Mouse (Mus musculus) spleen, postnatal 14 days (tissue): ENCODE measurements at regions not wholly inside any gene's neighbourhood (a gene's known extent, or its start where the extent isn't known, plus 50 kb on each side); places are given as distances from the start of the nearest gene placed in this dataset.

Experiments used
- DNase-seq, 2 experiments: peaks; one replicate each; pipeline ENCODE4 v3.0.0; 2021 to 2022; ENCODE audit warnings: low spot score in 2 of 2

DNA sequence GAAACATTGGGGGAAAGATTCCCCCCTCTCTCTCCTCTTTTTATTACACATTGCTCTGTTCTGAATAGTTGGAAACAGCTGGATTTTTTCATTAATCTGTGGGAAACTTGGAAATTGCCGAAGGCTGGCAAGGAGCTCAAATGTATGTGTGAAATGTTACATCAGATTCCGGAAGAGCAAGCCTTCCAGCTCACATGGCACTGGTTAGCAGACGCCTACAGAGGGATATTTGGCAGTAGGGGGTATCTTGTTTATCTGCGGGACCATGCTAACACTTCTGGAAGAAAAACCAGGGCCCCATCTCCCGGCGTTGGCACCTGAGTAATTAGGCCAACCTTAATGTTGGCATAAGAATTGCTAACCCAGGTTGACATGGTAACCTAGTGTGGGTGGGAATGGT lies 183.0 kb downstream of the Enc1 start:
- DNase-seq = no peak

DNA sequence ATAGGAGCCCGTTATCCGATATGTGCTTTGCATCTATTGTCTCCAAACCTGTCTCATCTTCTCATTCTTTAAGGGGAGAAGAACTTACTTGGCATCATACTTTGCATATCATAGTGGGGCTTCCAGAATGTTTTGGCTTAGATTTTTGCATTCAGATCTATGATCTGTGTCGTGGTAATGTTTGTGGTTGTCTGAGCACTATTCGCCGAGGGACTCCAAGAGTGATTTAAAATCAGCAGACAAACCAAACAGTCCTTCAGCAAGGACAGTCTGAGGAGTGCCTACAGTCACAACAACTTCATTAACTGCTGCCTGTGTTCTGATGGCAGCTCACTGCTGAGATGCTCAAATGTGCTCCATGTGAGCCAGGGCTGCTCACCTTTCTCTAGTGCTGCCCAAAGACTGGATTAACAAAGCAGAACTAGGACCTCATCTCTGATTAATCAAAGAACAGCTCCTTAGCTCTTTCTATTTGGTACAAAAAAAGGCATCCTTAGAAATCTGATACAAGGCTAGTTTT lies 182.5 kb downstream of the Enc1 start:
- DNase-seq = no peak

DNA sequence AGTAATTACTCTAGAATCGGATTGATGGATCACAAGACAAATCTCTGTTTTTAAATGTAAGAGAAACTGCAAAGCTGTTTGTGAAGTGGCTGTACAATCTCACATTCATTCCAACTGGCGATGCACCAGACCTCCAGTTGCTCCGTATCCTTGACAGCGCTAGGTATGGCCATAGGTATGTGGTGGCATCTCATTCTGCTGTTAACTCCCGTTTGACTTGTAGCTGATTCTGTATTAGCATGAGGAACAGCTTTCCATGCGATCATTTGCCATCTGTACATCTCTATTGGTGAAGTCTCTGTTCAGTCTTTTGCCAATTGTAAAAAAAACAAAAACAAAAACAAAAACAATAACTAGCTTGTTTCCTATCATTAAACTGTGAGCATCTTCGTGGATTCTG lies 182.0 kb downstream of the Enc1 start:
- no peak for DNase-seq

- no peak for DNase-seq
Observed at GRCm38 (mm10) chr13:97421831-97422230, 180.9 kb downstream of the Enc1 start.

DNA sequence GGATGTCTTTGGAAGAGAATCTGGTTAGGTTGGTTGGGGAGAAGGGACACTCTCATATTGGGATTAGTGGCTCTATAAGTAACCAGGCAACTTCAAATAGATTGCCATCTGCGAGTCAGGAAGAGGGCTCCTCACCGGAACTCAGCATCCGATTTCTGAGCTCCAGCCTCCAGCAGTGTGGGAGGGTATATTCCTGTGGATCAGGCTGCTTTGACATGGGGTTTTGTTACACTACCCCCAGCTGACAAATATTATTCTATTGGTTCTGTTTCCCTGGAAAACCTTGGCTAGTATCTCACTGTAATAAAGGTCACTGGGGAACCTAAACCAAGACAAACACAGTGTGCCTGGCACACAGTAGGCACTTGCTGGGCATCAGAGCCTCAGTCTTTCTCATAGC lies 179.9 kb downstream of the Enc1 start:
- DNase-seq = no peak

DNA sequence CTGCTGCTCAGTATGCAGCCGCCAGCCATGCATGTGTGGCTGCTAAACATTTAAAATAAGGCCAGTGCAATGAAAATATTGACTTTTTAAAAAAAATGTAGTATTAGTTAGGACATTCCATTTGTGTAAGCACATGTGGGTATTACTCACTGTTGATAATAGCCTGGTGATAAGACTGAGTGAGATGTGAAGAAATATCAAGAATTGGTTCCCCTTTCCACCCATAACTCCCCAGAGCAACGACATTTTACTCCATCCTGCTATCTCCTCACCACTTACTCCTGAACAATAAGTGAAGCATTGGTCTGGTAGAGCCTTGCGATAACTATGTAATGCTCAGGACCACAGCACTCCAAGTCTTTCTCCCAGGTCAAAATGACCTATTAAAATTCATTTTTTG lies 178.2 kb downstream of the Enc1 start:
- no peak for DNase-seq

DNA sequence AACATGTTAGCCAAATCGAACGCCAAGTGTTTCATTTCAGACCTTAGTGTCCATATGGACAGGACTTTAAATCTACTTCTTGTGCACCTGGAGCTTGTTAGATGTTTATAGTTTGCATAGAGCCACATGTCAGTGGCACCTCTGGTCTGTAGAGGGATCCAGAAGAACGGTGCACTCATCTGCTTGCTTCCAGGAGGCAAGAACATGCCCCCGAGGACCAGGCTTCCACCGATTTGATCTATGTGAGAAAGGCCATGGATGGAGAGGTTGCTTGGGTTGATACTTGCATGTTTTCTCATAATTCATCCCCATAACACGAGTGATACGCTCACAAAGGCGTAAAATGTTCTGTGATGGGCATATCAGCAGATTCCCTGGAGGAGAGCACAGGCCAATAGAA lies 177.8 kb downstream of the Enc1 start:
- no peak for DNase-seq

DNA sequence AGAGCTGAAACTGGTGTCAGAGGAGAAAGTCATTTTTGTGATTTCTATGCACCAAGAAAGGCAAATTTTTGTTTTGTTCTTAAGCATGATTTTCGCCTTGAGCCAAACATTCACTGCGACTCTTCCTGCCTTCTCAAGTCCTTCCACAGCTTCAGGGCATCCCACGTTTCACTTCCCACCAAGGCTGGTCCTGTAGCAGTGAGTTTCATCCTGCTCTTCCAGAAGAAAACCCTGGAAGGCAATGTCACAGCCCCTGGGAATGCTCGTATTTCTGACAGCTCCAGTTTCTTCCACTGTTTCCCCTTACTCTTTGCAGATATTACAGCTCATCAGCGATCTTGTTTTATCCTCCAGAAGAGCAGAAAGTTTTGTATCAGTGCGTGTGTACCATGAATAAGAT lies 177.2 kb downstream of the Enc1 start:
- DNase-seq = no peak

GRCm38 (mm10) chr13:97415927-97416709 lies 175.2 kb downstream of the Enc1 start:
- DNase-seq = no peak

- no peak for DNase-seq
Observed at GRCm38 (mm10) chr13:97415381-97415780, 174.5 kb downstream of the Enc1 start.

DNA sequence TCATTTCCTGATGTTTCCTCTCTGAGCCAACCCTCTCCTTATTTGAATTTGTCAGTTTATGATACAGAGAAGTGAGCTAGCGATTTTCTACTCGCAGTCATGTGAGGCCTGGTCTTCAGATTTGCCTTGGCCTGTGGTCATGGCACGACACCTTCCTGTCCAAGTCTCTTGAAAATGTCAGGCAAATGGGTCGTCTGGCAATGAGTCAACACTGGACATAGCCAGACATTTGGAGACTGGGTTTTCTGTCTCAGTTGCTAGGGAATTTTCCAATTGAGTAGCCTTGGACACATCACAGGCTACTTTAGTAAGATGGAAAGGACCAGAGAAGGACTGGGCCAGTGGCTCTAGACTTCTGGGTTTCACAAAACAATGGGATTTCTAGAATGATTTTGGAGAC lies 171.2 kb downstream of the Enc1 start:
- no peak for DNase-seq

GRCm38 (mm10) chr13:97410550-97411201 lies 169.8 kb downstream of the Enc1 start:
- no peak for DNase-seq

- no peak for DNase-seq
Observed at GRCm38 (mm10) chr13:97409891-97410525, 169.1 kb downstream of the Enc1 start.

- DNase-seq = no peak
Observed at GRCm38 (mm10) chr13:97409291-97409780, 168.4 kb downstream of the Enc1 start.

GRCm38 (mm10) chr13:97408414-97409290 lies 167.7 kb downstream of the Enc1 start:
- no peak for DNase-seq

GRCm38 (mm10) chr13:97407773-97408172 lies 166.9 kb downstream of the Enc1 start:
- no peak for DNase-seq

GRCm38 (mm10) chr13:97406678-97407077 lies 165.8 kb downstream of the Enc1 start:
- no peak for DNase-seq

- DNase-seq = no peak
Observed at GRCm38 (mm10) chr13:97402164-97402761, 161.4 kb downstream of the Enc1 start.

DNA sequence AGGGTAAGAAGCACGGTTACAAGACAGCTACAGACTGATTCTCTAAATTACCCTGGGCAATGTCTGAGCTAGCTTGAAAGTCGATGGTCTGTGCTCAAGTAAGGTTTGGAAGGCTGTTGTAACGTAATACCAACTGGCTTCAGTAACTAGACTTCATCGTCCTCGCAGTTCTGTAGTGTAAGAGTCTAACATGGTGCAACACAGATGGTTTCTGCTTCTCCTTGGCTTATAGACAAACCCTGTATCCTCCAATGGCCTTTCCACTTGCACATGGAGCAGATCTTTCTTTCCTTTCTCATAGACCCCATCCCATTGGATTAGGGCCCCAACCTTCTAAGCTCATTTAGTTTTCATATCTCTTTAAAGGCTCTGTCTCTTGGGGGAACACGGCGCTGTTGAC lies 160.7 kb downstream of the Enc1 start:
- no peak for DNase-seq

DNA sequence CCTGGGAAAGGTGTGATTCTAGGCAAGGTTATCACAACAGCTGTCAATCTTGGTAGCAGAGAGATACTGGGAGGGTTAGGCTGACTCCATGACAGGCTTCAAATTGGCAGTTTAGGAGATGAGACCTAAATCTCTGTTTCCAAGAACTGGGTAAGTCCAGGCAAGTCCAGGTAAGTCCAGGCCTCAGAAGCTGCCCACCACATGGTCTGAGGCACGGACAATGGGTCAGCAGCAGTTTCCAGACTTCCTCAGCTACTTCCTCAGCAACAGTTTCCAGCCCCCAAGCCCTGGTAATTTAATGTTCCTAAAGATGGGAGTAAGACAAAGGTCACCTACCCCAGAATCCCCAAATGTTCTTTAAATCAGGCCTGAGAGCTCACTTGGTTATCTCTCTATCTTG lies 157.1 kb downstream of the Enc1 start:
- DNase-seq = no peak
